Mouse (Mus musculus): ENCODE data around the gene Tssc4. TPM values are rescaled to one million over a fixed set of nuclear protein-coding genes. Genes with fewer than 3 reads are reported as not detected.
A peak's percentile ranks its signal among the peaks of the same experiment; 100 is the strongest.

The Tssc4 gene
- polyA plus RNA-seq, 2 experiments, result 65.0 to 130 TPM

- Histone ChIP-seq H3K27me3 (ENCODE audit: control insufficient read depth, insufficient read depth, low read length) (no peaks in the 10 kb centered on the region), H3K27ac (replicated peaks; ENCODE audit: low read depth, low read length) (no peak overlapping the region), H3K4me2 (replicated peaks; ENCODE audit: low read depth, low read length, severe bottlenecking) (no peak overlapping the region), H3K4me1 (ENCODE audit: control insufficient read depth, insufficient read depth, low read length) (no peaks in the 10 kb centered on the region), H3K4me3 (replicated peaks; ENCODE audit: low read length) (no peak overlapping the region), H3K9ac (ENCODE audit: low read depth, low read length, severe bottlenecking) (no peak overlapping the region), H3K36me3 (ENCODE audit: control insufficient read depth, insufficient read depth, low read length) (peaks cover 65% of the 10 kb centered on the region), H3K9me3 (ENCODE audit: control insufficient read depth, low read length) (no peaks in the 10 kb centered on the region)
- ATAC-seq (ENCODE audit: low FRiP score, low read depth) (no peak), DNase-seq (ENCODE audit: low spot score) (no peak)
- no peak for TF ChIP-seq POLR2A (IDR thresholded peaks at IDR 0.05; ENCODE audit: borderline replicate concordance, extremely low read depth, insufficient read depth, insufficient read length)
- 71% methylated on average over 2 of the region's 2 CpGs for WGBS
These were observed 8.3 kb downstream of the Tssc4 start for GRCm38 (mm10) chr7:143077351-143077750.

DNA sequence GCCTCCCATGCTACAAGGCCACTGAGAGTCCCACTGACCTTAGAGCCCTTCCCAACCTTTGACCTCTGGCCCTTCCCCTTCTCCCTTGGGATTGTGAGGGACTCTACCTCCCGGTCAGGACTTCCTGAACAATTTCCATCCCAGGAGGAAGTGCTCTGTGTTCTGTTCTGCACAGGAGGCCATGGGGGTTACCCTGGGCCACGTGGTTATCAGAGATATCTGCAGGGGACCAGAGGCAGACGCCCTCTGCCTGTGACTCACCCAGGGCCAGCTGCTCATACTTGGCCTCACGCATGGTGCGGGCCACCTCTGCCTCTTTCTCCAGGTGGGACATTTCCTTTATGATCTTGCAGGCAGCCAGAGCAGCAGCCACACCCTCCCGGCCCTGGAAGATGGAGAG is 13.0 kb downstream of the Tssc4 start:
- no peak overlapping the region for H3K4me3 ChIP-seq (replicated peaks; ENCODE audit: low read length)
- H3K36me3 ChIP-seq (ENCODE audit: control insufficient read depth, insufficient read depth, low read length), result peaks cover 65% of the 10 kb centered on the region
- TF ChIP-seq POLR2A (IDR thresholded peaks at IDR 0.05; ENCODE audit: borderline replicate concordance, extremely low read depth, insufficient read depth, insufficient read length), result no peak
- peaks cover 18% of the 10 kb centered on the region for H3K4me1 ChIP-seq (ENCODE audit: control insufficient read depth, insufficient read depth, low read length)
- DNase-seq (ENCODE audit: low spot score), result no peak
- 66% methylated on average over 6 of the region's 6 CpGs for WGBS
- no peak for ATAC-seq (ENCODE audit: low FRiP score, low read depth)
- no peak overlapping the region for H3K9ac ChIP-seq (ENCODE audit: low read depth, low read length, severe bottlenecking)
- no peaks in the 10 kb centered on the region for H3K27me3 ChIP-seq (ENCODE audit: control insufficient read depth, insufficient read depth, low read length)
- H3K27ac ChIP-seq (replicated peaks; ENCODE audit: low read depth, low read length), result no peak overlapping the region
- no peak overlapping the region for H3K4me2 ChIP-seq (replicated peaks; ENCODE audit: low read depth, low read length, severe bottlenecking)
- H3K9me3 ChIP-seq (ENCODE audit: control insufficient read depth, low read length), result no peaks in the 10 kb centered on the region

DNA sequence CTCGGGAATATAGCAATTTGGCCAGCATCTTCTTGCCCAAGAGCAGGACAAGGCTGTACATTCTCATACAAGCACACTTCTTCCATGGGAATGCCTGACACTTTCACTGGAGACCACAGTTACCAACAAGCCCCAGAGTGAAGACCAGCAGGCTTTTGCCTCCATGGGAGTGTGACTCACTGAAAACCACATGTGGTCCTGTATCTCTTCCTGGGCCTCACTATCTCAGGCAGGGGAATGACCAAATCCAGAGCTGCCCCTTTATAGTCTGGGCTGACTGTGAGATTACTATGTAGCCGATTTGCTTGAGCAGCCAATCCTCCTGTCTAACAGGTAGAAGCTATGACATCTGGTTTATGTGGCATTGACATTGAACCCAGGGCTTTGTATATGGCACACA is 14.7 kb downstream of the Tssc4 start:
- WGBS, result 71% methylated on average over 2 of the region's 2 CpGs
- H3K36me3 ChIP-seq (ENCODE audit: control insufficient read depth, insufficient read depth, low read length), result peaks cover 54% of the 10 kb centered on the region
- no peak overlapping the region for H3K4me3 ChIP-seq (replicated peaks; ENCODE audit: low read length)
- ATAC-seq (ENCODE audit: low FRiP score, low read depth), result no peak
- DNase-seq (ENCODE audit: low spot score), result no peak
- H3K9me3 ChIP-seq (ENCODE audit: control insufficient read depth, low read length), result no peaks in the 10 kb centered on the region
- no peaks in the 10 kb centered on the region for H3K27me3 ChIP-seq (ENCODE audit: control insufficient read depth, insufficient read depth, low read length)
- H3K4me1 ChIP-seq (ENCODE audit: control insufficient read depth, insufficient read depth, low read length), result peaks cover 30% of the 10 kb centered on the region
- no peak overlapping the region for H3K4me2 ChIP-seq (replicated peaks; ENCODE audit: low read depth, low read length, severe bottlenecking)
- H3K9ac ChIP-seq (ENCODE audit: low read depth, low read length, severe bottlenecking), result no peak overlapping the region
- no peak for TF ChIP-seq POLR2A (IDR thresholded peaks at IDR 0.05; ENCODE audit: borderline replicate concordance, extremely low read depth, insufficient read depth, insufficient read length)
- no peak overlapping the region for H3K27ac ChIP-seq (replicated peaks; ENCODE audit: low read depth, low read length)

- no peaks in the 10 kb centered on the region for H3K9me3 ChIP-seq (ENCODE audit: control insufficient read depth, low read length)
- peaks cover 30% of the 10 kb centered on the region for H3K4me1 ChIP-seq (ENCODE audit: control insufficient read depth, insufficient read depth, low read length)
- no peaks in the 10 kb centered on the region for H3K27me3 ChIP-seq (ENCODE audit: control insufficient read depth, insufficient read depth, low read length)
- H3K4me3 ChIP-seq (replicated peaks; ENCODE audit: low read length), result peak overlapping the region; percentile 39
- 34% methylated on average over 2 of the region's 2 CpGs for WGBS
- no peak for TF ChIP-seq POLR2A (IDR thresholded peaks at IDR 0.05; ENCODE audit: borderline replicate concordance, extremely low read depth, insufficient read depth, insufficient read length)
- DNase-seq (ENCODE audit: low spot score) (peak; percentile 37), ATAC-seq (ENCODE audit: low FRiP score, low read depth) (peak; percentile 20)
- peak overlapping the region; percentile 57 for H3K9ac ChIP-seq (ENCODE audit: low read depth, low read length, severe bottlenecking)
- H3K4me2 ChIP-seq (replicated peaks; ENCODE audit: low read depth, low read length, severe bottlenecking), result peak overlapping the region; percentile 70
- H3K27ac ChIP-seq (replicated peaks; ENCODE audit: low read depth, low read length), result peak overlapping the region; percentile 93
- H3K36me3 ChIP-seq (ENCODE audit: control insufficient read depth, insufficient read depth, low read length), result peaks cover 30% of the 10 kb centered on the region
These were observed 17.3 kb downstream of the Tssc4 start for GRCm38 (mm10) chr7:143086366-143086765.

DNA sequence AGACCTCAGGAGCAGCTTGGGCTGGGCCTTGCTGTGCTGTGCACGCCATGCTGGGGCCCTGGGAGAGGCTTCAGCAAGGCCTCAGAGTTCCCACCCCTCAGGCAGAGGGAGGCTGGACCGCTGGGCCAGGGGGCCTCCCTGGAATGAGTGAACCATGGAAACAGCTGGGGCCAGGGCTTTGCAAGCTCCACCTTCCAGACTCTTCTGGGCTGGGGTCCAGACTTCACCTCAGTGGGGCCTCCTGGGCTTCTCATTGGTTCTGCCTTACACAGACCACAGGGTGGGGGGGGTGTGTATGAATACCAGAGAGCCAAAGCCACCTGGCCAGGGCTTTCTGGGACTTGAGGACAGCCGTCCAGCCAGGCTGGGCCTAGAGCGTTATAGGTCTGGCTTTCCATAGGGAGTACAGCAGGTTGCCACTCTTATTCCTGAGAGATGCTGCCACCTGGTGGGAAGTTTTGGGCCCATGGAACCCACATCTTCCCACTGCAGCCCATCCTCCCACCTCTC is 18.1 kb downstream of the Tssc4 start:
- no peaks in the 10 kb centered on the region for H3K27me3 ChIP-seq (ENCODE audit: control insufficient read depth, insufficient read depth, low read length)
- H3K4me2 ChIP-seq (replicated peaks; ENCODE audit: low read depth, low read length, severe bottlenecking), result peak overlapping the region; percentile 70
- DNase-seq (ENCODE audit: low spot score), result peak; percentile 96
- peak; percentile 69; the same call in 1 of the 2 replicates for TF ChIP-seq POLR2A (IDR thresholded peaks at IDR 0.05; ENCODE audit: borderline replicate concordance, extremely low read depth, insufficient read depth, insufficient read length)
- H3K9ac ChIP-seq (ENCODE audit: low read depth, low read length, severe bottlenecking), result peak overlapping the region; percentile 57
- 19% methylated on average over 4 of the region's 4 CpGs for WGBS
- H3K4me3 ChIP-seq (replicated peaks; ENCODE audit: low read length), result peak overlapping the region; percentile 39
- no peaks in the 10 kb centered on the region for H3K9me3 ChIP-seq (ENCODE audit: control insufficient read depth, low read length)
- peaks cover 22% of the 10 kb centered on the region for H3K36me3 ChIP-seq (ENCODE audit: control insufficient read depth, insufficient read depth, low read length)
- peak; percentile 96 for ATAC-seq (ENCODE audit: low FRiP score, low read depth)
- peaks cover 30% of the 10 kb centered on the region for H3K4me1 ChIP-seq (ENCODE audit: control insufficient read depth, insufficient read depth, low read length)
- peak overlapping the region; percentile 93 for H3K27ac ChIP-seq (replicated peaks; ENCODE audit: low read depth, low read length)

Data from limb, embryonic 14.5 days (tissue).